Mouse (Mus musculus) myocyte (in vitro differentiated cells): ENCODE data around the gene Dlg3.

Experiments used
- CEBPB ChIP-seq: IDR thresholded peaks from 2 replicates; pipeline ENCODE4 v1.6.1; 2011; ENCODE audit warnings: mild to moderate bottlenecking, moderate library complexity; ENCODE audit not compliant: poor library complexity, insufficient read depth, severe bottlenecking
- E2F4 ChIP-seq: IDR thresholded peaks from one replicate; pipeline ENCODE4 v1.6.1; 2011; ENCODE audit warnings: mild to moderate bottlenecking, control low read depth, moderate library complexity; ENCODE audit not compliant: insufficient read depth
- MAX ChIP-seq: IDR thresholded peaks from one replicate; pipeline ENCODE4 v1.6.1; 2011; ENCODE audit warnings: low read depth, mild to moderate bottlenecking, control low read depth
- MYOD1 ChIP-seq, 3 experiments: IDR thresholded peaks; one replicate each; pipeline ENCODE4 v1.6.1; 2011; ENCODE audit warnings: control low read depth in 2 of 3, low read depth in 2 of 3, mild to moderate bottlenecking in 2 of 3, moderate library complexity in 1 of 3; ENCODE audit not compliant: insufficient read length in 2 of 3, control insufficient read depth in 1 of 3
- MYOG ChIP-seq, 3 experiments: IDR thresholded peaks; one replicate each; pipeline ENCODE4 v1.6.1; 2011; ENCODE audit warnings: control low read depth in 2 of 3, low read depth in 2 of 3, mild to moderate bottlenecking in 2 of 3; ENCODE audit not compliant: insufficient read length in 2 of 3, control insufficient read depth in 1 of 3, insufficient read depth in 1 of 3
- POLR2A ChIP-seq: IDR thresholded peaks from one replicate; pipeline ENCODE4 v1.6.1; 2011; ENCODE audit warnings: low read depth, mild to moderate bottlenecking, control low read depth, moderate library complexity; ENCODE audit not compliant: insufficient read length
- POLR2AphosphoS2 ChIP-seq: IDR thresholded peaks from one replicate; pipeline ENCODE4 v1.6.1; 2011; ENCODE audit warnings: low read depth, control low read depth; ENCODE audit not compliant: insufficient read length
- REST ChIP-seq: IDR thresholded peaks from one replicate; pipeline ENCODE4 v1.6.1; 2011; ENCODE audit warnings: mild to moderate bottlenecking, control low read depth, moderate library complexity; ENCODE audit not compliant: insufficient read depth, insufficient read length
- SRF ChIP-seq: IDR thresholded peaks from one replicate; pipeline ENCODE4 v1.6.1; 2011; ENCODE audit warnings: low read depth; ENCODE audit not compliant: control insufficient read depth, insufficient read length
- TCF12 ChIP-seq: IDR thresholded peaks from one replicate; pipeline ENCODE4 v1.6.1; 2011; ENCODE audit warnings: mild to moderate bottlenecking, control low read depth; ENCODE audit not compliant: poor library complexity, insufficient read depth, severe bottlenecking
- TCF3 ChIP-seq: IDR thresholded peaks from one replicate; pipeline ENCODE4 v1.6.1; 2011; ENCODE audit warnings: low read depth, control low read depth; ENCODE audit not compliant: insufficient read length

DNA sequence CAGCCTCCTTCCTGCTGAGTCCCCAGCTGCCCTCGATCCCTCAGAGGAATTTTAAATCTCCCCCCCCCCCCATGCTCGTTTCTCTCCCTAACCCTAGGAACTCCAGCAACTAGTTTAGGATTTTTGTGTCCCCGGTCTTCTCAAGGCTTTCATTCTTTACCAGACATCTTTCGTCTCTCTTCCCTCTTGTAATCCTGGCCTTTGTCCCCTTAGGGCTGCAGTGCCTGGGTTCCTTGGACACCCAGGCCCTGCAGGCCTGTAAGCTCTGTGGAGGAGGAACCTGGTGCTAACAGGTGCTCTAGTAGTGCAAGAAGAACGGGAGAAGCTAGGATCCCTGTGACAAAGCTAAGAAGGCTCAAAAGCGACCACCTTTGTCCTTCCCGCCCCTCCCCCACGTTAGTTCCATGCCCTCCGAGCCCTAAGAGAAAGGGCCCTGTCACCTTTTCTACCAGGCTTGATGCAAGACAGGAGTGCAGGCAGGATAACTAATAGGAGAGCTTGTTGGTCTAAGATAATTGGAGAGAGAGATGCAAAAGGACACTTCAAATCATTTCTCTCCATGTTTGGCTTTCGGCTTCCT, 10.2 kb downstream of the Dlg3 start:
- no peak for TF ChIP-seq POLR2A
- no peak for TF ChIP-seq E2F4
- TF ChIP-seq REST = no peak
- TF ChIP-seq TCF3 = no peak
- TF ChIP-seq MYOD1 (IDR thresholded peaks at IDR 0.05; ENCODE audit: control insufficient read depth in 1 of 3, insufficient read length in 2 of 3, low read depth in 2 of 3) = no peak
- TF ChIP-seq SRF = no peak
- no peak for TF ChIP-seq POLR2AphosphoS2
- TF ChIP-seq TCF12 = no peak
- no peak for TF ChIP-seq MAX
- TF ChIP-seq MYOG (IDR thresholded peaks at IDR 0.05; ENCODE audit: control insufficient read depth in 1 of 3, insufficient read depth in 1 of 3, insufficient read length in 2 of 3, low read depth in 2 of 3) = no peak
- no peak for TF ChIP-seq CEBPB
